In the genomic region with DNA sequence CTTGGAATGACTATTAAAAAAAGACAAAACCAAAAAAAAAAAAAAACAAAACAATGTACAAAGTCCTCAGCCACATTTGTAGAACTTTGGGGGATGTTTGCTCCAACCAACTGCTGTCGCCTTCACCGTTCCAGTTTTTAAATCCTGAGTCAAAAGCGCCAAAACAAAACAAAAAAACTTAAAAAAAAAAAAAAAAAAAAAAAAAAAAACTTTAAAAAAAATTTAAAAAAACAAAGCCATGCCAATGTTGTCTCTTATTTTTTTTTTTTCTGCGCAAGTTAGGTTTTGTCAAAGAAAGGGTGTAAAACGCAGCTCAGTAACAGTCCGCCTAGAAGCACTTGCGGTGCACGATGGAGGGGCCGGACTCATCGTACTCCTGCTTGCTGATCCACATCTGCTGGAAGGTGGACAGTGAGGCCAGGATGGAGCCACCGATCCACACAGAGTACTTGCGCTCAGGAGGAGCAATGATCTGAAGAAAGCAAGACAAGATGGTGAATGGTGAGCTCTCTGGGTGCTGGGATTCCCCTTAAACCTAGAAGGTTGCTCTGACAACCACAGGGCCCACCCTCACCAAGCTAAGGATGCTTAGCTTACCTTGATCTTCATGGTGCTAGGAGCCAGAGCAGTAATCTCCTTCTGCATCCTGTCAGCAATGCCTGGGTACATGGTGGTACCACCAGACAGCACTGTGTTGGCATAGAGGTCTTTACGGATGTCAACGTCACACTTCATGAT, we compare ENCODE assay signal across 8 mouse cellular contexts. TPM values are rescaled to one million over a fixed set of nuclear protein-coding genes. Genes with fewer than 3 reads are reported as not detected.
A peak's percentile ranks its signal among the peaks of the same experiment; 100 is the strongest.
DNase-seq lines count a peak whose midpoint lies in the region; ATAC-seq and TF ChIP-seq lines count a peak whose summit lies in the region.

No protein-coding gene starts in this region.

- H3K4me1 ChIP-seq in CH12.LX (ENCODE audit: control insufficient read depth in 1 of 2, insufficient read depth in 2 of 2), result peaks cover 19 to 50% of the 10 kb centered on the region in 2 experiments
- peaks cover 18% of the 10 kb centered on the region for H3K4me1 ChIP-seq in heart, adult 2 months (ENCODE audit: control insufficient read depth, insufficient read depth, low read length)
- H3K4me1 ChIP-seq in liver, embryonic 11.5 days (replicated peaks; ENCODE audit: control insufficient read depth, insufficient read depth, low read length), result peaks cover 30% of the 10 kb centered on the region
- peaks cover 23% of the 10 kb centered on the region for H3K4me1 ChIP-seq in stomach, embryonic 16.5 days (ENCODE audit: control insufficient read depth, insufficient read depth, low read length)

- no peaks in the 10 kb centered on the region for H3K9me3 ChIP-seq in CH12.LX (replicated peaks; ENCODE audit: low read length)
- no peaks in the 10 kb centered on the region for H3K9me3 ChIP-seq in liver, embryonic 11.5 days (ENCODE audit: control insufficient read depth, low read length)
- no peaks in the 10 kb centered on the region for H3K9me3 ChIP-seq in stomach, embryonic 16.5 days (replicated peaks; ENCODE audit: control insufficient read depth, low read length)

- no peaks in the 10 kb centered on the region for H3K27me3 ChIP-seq in CH12.LX (replicated peaks)
- no peaks in the 10 kb centered on the region for H3K27me3 ChIP-seq in heart, adult 2 months (ENCODE audit: control insufficient read depth, insufficient read depth, low read length)
- no peaks in the 10 kb centered on the region for H3K27me3 ChIP-seq in liver, embryonic 11.5 days (replicated peaks; ENCODE audit: control insufficient read depth, insufficient read depth, low read length)
- H3K27me3 ChIP-seq in stomach, embryonic 16.5 days (ENCODE audit: control insufficient read depth, insufficient read depth, low read length), result no peaks in the 10 kb centered on the region

- peaks cover 54 to 67% of the 10 kb centered on the region in 2 experiments for H3K36me3 ChIP-seq in CH12.LX (replicated peaks in 1 of 2; ENCODE audit: control insufficient read depth in 1 of 2, insufficient read depth in 1 of 2, low read length in 1 of 2)
- peaks cover 16% of the 10 kb centered on the region for H3K36me3 ChIP-seq in heart, adult 2 months (ENCODE audit: control insufficient read depth, insufficient read depth, low read length)
- peaks cover 44% of the 10 kb centered on the region for H3K36me3 ChIP-seq in liver, embryonic 11.5 days (ENCODE audit: control insufficient read depth, insufficient read depth, low read length)
- H3K36me3 ChIP-seq in stomach, embryonic 16.5 days (ENCODE audit: control insufficient read depth, insufficient read depth, low read length), result peaks cover 39% of the 10 kb centered on the region

- TF ChIP-seq POLR2A in CH12.LX (IDR thresholded peaks at IDR 0.05; ENCODE audit: low read depth, low read length), result peak; percentile 72
- TF ChIP-seq POLR2A in heart, adult 2 months (IDR thresholded peaks at IDR 0.05; ENCODE audit: insufficient read depth, low read depth, low read length), result peak; percentile 52; the same call in 1 of the 2 replicates

- H3K4me3 ChIP-seq in CH12.LX (replicated peaks in 1 of 3; ENCODE audit: low read depth in 2 of 3, low read length in 2 of 3, poor library complexity in 1 of 3), result peak overlapping the region in 2 of 3 experiments; percentile 85 to 96
- peak overlapping the region; percentile 93 for H3K4me3 ChIP-seq in heart, adult 2 months
- peak overlapping the region; percentile 100 for H3K4me3 ChIP-seq in liver, embryonic 11.5 days (ENCODE audit: low read depth, low read length)
- peak overlapping the region; percentile 86 for H3K4me3 ChIP-seq in stomach, embryonic 16.5 days (replicated peaks; ENCODE audit: low read length)

- 12% methylated on average over 14 of the region's 14 CpGs for WGBS in heart, adult 2 months
- 88% methylated on average over 14 of the region's 14 CpGs for WGBS in liver, embryonic 11.5 days
- 66% methylated on average over 14 of the region's 14 CpGs for WGBS in stomach, embryonic 16.5 days

- TF ChIP-seq RAD21 in CH12.LX (IDR thresholded peaks at IDR 0.05; ENCODE audit: low read depth, low read length), result no peak

- intact Hi-C loops in heart, adult 2 months (cut with DNase I), result loop anchor here (2.0 kb wide), 1 partner anchor 23 kb away; no protein-coding TSS in a partner anchor
- intact Hi-C loops in left cerebral cortex, postnatal 10 days (cut with DNase I), result no loop called here

- ATAC-seq in liver, embryonic 11.5 days (replicated peaks; ENCODE audit: low FRiP score), result no peak
- no peak for ATAC-seq in stomach, embryonic 16.5 days (ENCODE audit: insufficient read depth, low FRiP score)

- no peak overlapping the region for H3K27ac ChIP-seq in CH12.LX (ENCODE audit: insufficient read depth, low read depth)
- H3K27ac ChIP-seq in heart, adult 2 months, result peak overlapping the region; percentile 100
- H3K27ac ChIP-seq in liver, embryonic 11.5 days (ENCODE audit: low read depth, low read length), result peak overlapping the region; percentile 100
- peak overlapping the region; percentile 100 for H3K27ac ChIP-seq in stomach, embryonic 16.5 days (ENCODE audit: low read length)

- H3K79me2 ChIP-seq in CH12.LX (replicated peaks; ENCODE audit: control insufficient read depth, extremely low read depth, insufficient read depth, poor library complexity, severe bottlenecking), result peaks cover 38% of the 10 kb centered on the region
- H3K79me2 ChIP-seq in heart, adult 2 months (replicated peaks; ENCODE audit: control insufficient read depth, insufficient read depth, low read length), result peaks cover 2% of the 10 kb centered on the region; the same call in 1 of the 2 replicates

- no peak overlapping the region; the same call in 1 of the 2 replicates for H3K9ac ChIP-seq in CH12.LX (ENCODE audit: insufficient read depth, low read depth)
- H3K9ac ChIP-seq in heart, adult 2 months (ENCODE audit: low read depth, low read length), result peak overlapping the region; percentile 30
- H3K9ac ChIP-seq in liver, embryonic 11.5 days (ENCODE audit: low read depth, low read length), result 0 out of 2 replicates have a peak overlapping the region, but pooled peaks have one; percentile 100
- peak overlapping the region; percentile 100 for H3K9ac ChIP-seq in stomach, embryonic 16.5 days (ENCODE audit: low read length)

- TF ChIP-seq CTCF in CH12.LX (conservative IDR thresholded peaks at IDR 0.05 in 1 of 2, IDR thresholded peaks at IDR 0.05 in 1 of 2; ENCODE audit: low read depth in 2 of 2, low read length in 2 of 2), result no peak
- no peak for TF ChIP-seq CTCF in heart, adult 2 months (IDR thresholded peaks at IDR 0.05)

- in situ Hi-C loops in CH12.LX (cut with MboI; ENCODE audit: low pct_ligation_motif_present, low pct_unique_long_range_greater_than_20kb, low sequenced_read_pairs), result no loop called here

- peak; percentile 46 to 56 for DNase-seq in heart, adult 18-20 months
- DNase-seq in heart, adult 8-10 months (ENCODE audit: low spot score), result no peak
- peak; percentile 27 for DNase-seq in CH12.LX (ENCODE audit: extremely low read depth)
- DNase-seq in heart, adult 2 months, result no peak
- no peak for DNase-seq in liver, embryonic 11.5 days (ENCODE audit: low spot score)
- DNase-seq in left cerebral cortex, postnatal 10 days (ENCODE audit: extremely low spot score in 1 of 2, low spot score in 2 of 2), result no peak
- no peak for DNase-seq in adrenal gland, postnatal 10 days

- peak overlapping the region; percentile 84 for H3K4me2 ChIP-seq in CH12.LX (ENCODE audit: insufficient read depth, low read depth, poor library complexity, severe bottlenecking)
- peak overlapping the region; percentile 87 for H3K4me2 ChIP-seq in liver, embryonic 11.5 days
- H3K4me2 ChIP-seq in stomach, embryonic 16.5 days (ENCODE audit: low read depth, low read length), result peak overlapping the region; percentile 85

- TF ChIP-seq EP300 in CH12.LX (IDR thresholded peaks at IDR 0.05; ENCODE audit: low read length), result no peak
- 0 out of 2 replicates have a peak, but pooled peaks have one; percentile 10 for TF ChIP-seq EP300 in heart, adult 2 months (IDR thresholded peaks at IDR 0.05; ENCODE audit: insufficient read depth, low read depth, low read length)

- dilution Hi-C loops in CH12.LX (cut with MboI; ENCODE audit: extremely low pct_ligation_motif_present, extremely low pct_unique_long_range_greater_than_20kb, low sequenced_read_pairs), result no loop called here

RNA-seq across cellular contexts. Expression of gene Actb, which starts 2.9 kb away (rescaled TPM):
- 1,000 to 10,000 TPM in 1 of 2 experiments, 100 to 1,000 TPM in 1; 875 to 1,008 TPM for total RNA-seq in heart, adult 18-20 months (2021)
- total RNA-seq in heart, adult 8-10 months (2022), result 100 to 1,000 TPM; 461 to 845 (median 654) TPM
- total RNA-seq in CH12.LX (2012; rRNA removed) (4,756 and 5,246 TPM in 2 replicates), CH12.LX (2014; rRNA removed) (3,882 and 4,152 TPM in 2 replicates)
- polyA plus RNA-seq in CH12.LX (2012; ENCODE audit: insufficient read length, low read depth), result 3,023 and 5,048 TPM in 2 replicates
- total RNA-seq in heart, adult 2 months (2021), result 100 to 1,000 TPM; 679 to 987 TPM
- 1,148 and 1,181 TPM in 2 replicates for polyA plus RNA-seq in heart, adult 2 months (2012; rRNA removed)
- 11,958 and 12,749 TPM in 2 replicates for polyA plus RNA-seq in liver, embryonic 11.5 days (2014; fragmentation: Nextera tagmentation; extraction: Ambion mirVana)
- polyA plus RNA-seq in stomach, embryonic 16.5 days (2015; fragmentation: Nextera tagmentation; extraction: Ambion mirVana), result 14,659 and 15,131 TPM in 2 replicates
- total RNA-seq in left cerebral cortex, postnatal 10 days (2021), result 1,000 to 10,000 TPM; 3,611 to 3,673 TPM
- 1,000 to 10,000 TPM; 2,913 to 2,936 TPM for total RNA-seq in adrenal gland, postnatal 10 days (2021)

RNA-seq across cellular contexts. Expression of gene Fbxl18, which starts 8.4 kb away (rescaled TPM):
- 1 to 10 TPM; 4.6 to 4.7 TPM for total RNA-seq in heart, adult 18-20 months (2021)
- 1 to 10 TPM; 3.7 to 5.2 (median 4.7) TPM for total RNA-seq in heart, adult 8-10 months (2022)
- total RNA-seq in CH12.LX (2012; rRNA removed) (5.0 and 6.4 TPM in 2 replicates), CH12.LX (2014; rRNA removed) (2.3 and 3.7 TPM in 2 replicates)
- 5.0 and 5.5 TPM in 2 replicates for polyA plus RNA-seq in CH12.LX (2012; ENCODE audit: insufficient read length, low read depth)
- total RNA-seq in heart, adult 2 months (2021), result 1 to 10 TPM; 4.0 to 4.5 TPM
- 6.9 and 7.6 TPM in 2 replicates for polyA plus RNA-seq in heart, adult 2 months (2012; rRNA removed)
- 6.7 TPM in 2 replicates for polyA plus RNA-seq in liver, embryonic 11.5 days (2014; fragmentation: Nextera tagmentation; extraction: Ambion mirVana)
- 8.2 and 9.7 TPM in 2 replicates for polyA plus RNA-seq in stomach, embryonic 16.5 days (2015; fragmentation: Nextera tagmentation; extraction: Ambion mirVana)
- 10 to 100 TPM; 32.3 to 34.8 TPM for total RNA-seq in left cerebral cortex, postnatal 10 days (2021)
- total RNA-seq in adrenal gland, postnatal 10 days (2021), result 10 to 100 TPM in 1 of 2 experiments, 1 to 10 TPM in 1; 9.4 to 12.7 TPM

RNA-seq across cellular contexts. Expression of gene Fscn1, which starts 56.5 kb away (rescaled TPM):
- total RNA-seq in heart, adult 18-20 months (2021), result 10 to 100 TPM; 18.2 to 21.6 TPM
- total RNA-seq in heart, adult 8-10 months (2022), result 10 to 100 TPM in 3 of 4 experiments, 1 to 10 TPM in 1; 9.9 to 28.6 (median 23.6) TPM
- 51.7 and 65.3 TPM in 2 replicates for total RNA-seq in CH12.LX (2012; rRNA removed)
- 18.2 and 19.7 TPM in 2 replicates for total RNA-seq in CH12.LX (2014; rRNA removed)
- polyA plus RNA-seq in CH12.LX (2012; ENCODE audit: insufficient read length, low read depth), result 70.4 and 75.7 TPM in 2 replicates
- 10 to 100 TPM; 18.7 to 22.5 TPM for total RNA-seq in heart, adult 2 months (2021)
- 37.0 and 47.7 TPM in 2 replicates for polyA plus RNA-seq in heart, adult 2 months (2012; rRNA removed)
- polyA plus RNA-seq in liver, embryonic 11.5 days (2014; fragmentation: Nextera tagmentation; extraction: Ambion mirVana), result 142 and 148 TPM in 2 replicates
- polyA plus RNA-seq in stomach, embryonic 16.5 days (2015; fragmentation: Nextera tagmentation; extraction: Ambion mirVana), result 161 and 176 TPM in 2 replicates
- 100 to 1,000 TPM; 442 to 448 TPM for total RNA-seq in left cerebral cortex, postnatal 10 days (2021)
- 100 to 1,000 TPM in 1 of 2 experiments, 10 to 100 TPM in 1; 85.6 to 125 TPM for total RNA-seq in adrenal gland, postnatal 10 days (2021)

Comparison
In these comparisons a context has a peak if more than half of its experiments do, and no peak if none do; other contexts are left out.
1. DNase-seq: peak in heart, adult 18-20 months (2 of 2) and CH12.LX (single experiment); none in heart, adult 8-10 months (single experiment), heart, adult 2 months (0 of 2), liver, embryonic 11.5 days (single experiment), left cerebral cortex, postnatal 10 days (0 of 2) and adrenal gland, postnatal 10 days (single experiment).
2. Peak in every context shown above with its lines, with median percentiles within 50 percentile points of each other: H3K4me2 ChIP-seq and H3K4me3 ChIP-seq.